Mouse (Mus musculus) cerebellum, adult (tissue): ENCODE data around the gene Dcaf10.
"Not testable (repeated sequence)": the region's sequence is repeated elsewhere in the genome, so short reads cannot be mapped to it uniquely, and the experiment has no call there.

ENCODE experiments used
- ATAC-seq: cut with Nextera tagmentation; 2 replicates; pipeline ENCODE4 v1.9.2; 2017; ENCODE audit warnings: mild to moderate bottlenecking, moderate library complexity, mixed read lengths; ENCODE audit not compliant: insufficient number of reproducible peaks, low FRiP score, low TSS enrichment

The Dcaf10 gene

GRCm38 (mm10) chr4:45392994-45393393 lies 51.1 kb downstream of the Dcaf10 start:
- no peak for ATAC-seq

DNA sequence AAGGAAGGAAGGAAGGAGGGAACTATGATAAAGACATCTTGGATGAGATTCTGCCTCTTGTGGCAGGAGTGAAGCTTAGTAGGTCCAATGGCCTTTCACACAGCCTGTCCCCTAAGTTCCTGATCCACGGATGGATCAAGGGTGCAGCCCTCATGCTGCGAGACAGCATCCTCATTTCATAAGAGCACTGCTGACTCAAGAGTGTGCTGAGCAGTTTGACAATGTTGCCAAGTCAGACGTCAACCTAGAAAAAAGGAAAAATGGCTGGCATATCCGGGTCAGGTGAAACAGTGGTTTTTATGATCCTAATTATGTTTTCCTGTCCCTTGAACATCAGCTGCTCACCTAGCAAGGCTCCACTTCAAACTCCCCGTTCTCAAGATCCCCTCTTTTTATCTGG lies 51.8 kb downstream of the Dcaf10 start:
- no peak for ATAC-seq

GRCm38 (mm10) chr4:45396211-45396610 lies 54.3 kb downstream of the Dcaf10 start:
- ATAC-seq: not testable (repeated sequence)

DNA sequence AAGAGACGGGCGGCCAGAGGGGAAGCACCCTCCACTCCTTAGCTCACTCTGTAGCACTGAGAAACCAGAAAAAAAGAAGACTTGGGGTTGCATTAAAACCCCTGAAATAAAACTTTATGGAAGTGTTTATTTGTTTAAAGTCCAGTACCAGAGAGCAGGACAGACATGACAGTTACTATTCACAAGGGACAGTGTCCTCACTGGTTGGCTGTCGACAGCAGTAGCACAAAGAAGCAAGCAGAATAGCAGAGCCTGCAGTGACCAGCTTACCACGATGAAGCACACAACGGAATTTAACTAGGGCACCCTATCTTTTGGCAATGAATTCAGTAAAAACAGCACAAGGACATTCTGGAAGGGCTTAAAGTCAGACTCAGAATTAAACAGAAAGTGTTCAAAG lies 56.4 kb downstream of the Dcaf10 start:
- ATAC-seq: not testable (repeated sequence)

GRCm38 (mm10) chr4:45399421-45400210 lies 57.7 kb downstream of the Dcaf10 start:
- no peak for ATAC-seq

GRCm38 (mm10) chr4:45402281-45402680 lies 60.4 kb downstream of the Dcaf10 start:
- ATAC-seq: no peak

DNA sequence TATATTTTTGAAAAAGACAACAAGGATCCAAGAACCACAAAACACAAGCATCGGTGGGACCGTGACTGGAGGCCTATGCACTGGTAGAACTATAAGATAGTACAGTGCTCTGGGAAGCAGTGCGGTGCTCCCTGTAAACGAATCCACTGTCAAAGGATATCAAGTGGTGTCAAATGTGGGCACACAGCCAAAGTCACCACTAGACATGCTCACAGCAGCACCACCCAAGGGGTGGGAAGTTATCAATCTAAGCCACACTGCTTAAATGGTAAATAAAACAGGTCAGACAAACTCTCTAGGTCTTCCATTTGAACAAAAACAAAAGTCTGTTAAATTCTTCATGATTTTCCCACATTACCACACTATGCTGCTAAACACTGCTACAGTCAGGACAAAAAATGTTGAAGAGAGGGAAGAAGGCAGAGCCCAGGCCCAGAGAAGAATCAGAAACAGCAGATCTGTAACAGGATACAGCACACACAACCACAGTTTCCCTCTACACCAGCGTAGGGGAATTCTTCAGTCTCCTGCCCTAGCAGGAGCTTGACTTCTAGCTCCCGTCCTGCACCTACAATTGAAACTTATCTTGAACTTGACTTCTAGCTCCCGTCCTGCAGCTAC lies 61.1 kb downstream of the Dcaf10 start:
- no peak for ATAC-seq

GRCm38 (mm10) chr4:45403499-45403878 lies 61.6 kb downstream of the Dcaf10 start:
- no peak for ATAC-seq

DNA sequence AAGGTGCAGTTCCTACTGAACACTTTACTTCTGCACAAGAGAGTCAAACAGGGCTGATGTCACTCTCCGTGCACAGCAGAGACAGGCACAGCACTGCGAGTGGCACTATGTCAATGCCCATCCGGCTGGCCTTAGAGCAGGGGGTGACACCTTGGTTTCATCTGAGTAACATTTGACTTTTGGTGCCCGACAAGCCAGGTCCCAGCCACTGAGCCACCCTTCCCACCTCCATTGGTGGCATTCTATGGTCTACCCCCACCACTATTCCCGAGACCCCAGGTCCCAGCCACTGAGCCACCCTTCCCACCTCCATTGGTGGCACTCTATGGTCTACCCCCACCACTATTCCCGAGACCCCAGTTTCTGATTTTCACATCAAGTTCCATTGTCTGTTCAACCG lies 62.2 kb downstream of the Dcaf10 start:
- ATAC-seq: no peak

- ATAC-seq: no peak
Observed at GRCm38 (mm10) chr4:45405315-45405714, 63.4 kb downstream of the Dcaf10 start.

- ATAC-seq: no peak
Observed at GRCm38 (mm10) chr4:45406397-45406796, 64.5 kb downstream of the Dcaf10 start.

GRCm38 (mm10) chr4:45407001-45407702 lies 65.3 kb downstream of the Dcaf10 start:
- ATAC-seq: no peak

DNA sequence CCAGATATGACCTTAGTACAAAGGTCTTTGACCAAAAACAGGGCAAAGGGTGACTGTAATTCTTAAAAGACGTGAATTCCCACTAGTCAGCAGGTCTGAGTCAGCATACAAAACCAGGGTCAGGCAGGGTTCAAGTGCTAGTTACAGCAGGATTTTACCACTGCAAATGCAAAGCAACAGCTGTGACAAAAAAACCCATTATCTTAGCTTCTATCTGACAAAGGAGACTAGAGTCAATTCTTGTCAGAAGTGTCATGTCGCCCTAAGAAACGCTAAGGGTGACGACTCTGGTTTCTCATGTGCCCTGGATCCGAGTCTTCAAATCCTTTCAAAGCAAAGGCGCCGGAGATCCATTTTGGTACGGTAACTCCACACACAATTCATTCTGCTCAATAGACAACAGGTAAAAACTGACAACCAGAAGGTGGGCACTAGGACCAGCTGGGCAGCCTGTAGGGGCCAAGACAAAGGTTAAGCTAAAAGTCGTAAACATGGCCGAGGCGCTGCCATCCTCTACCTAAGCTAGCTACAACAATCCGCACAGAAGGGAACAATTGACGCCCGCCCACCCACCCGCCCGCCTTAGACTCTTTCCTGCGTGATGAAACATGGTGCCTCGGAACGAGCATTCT lies 65.9 kb downstream of the Dcaf10 start:
- no peak for ATAC-seq

DNA sequence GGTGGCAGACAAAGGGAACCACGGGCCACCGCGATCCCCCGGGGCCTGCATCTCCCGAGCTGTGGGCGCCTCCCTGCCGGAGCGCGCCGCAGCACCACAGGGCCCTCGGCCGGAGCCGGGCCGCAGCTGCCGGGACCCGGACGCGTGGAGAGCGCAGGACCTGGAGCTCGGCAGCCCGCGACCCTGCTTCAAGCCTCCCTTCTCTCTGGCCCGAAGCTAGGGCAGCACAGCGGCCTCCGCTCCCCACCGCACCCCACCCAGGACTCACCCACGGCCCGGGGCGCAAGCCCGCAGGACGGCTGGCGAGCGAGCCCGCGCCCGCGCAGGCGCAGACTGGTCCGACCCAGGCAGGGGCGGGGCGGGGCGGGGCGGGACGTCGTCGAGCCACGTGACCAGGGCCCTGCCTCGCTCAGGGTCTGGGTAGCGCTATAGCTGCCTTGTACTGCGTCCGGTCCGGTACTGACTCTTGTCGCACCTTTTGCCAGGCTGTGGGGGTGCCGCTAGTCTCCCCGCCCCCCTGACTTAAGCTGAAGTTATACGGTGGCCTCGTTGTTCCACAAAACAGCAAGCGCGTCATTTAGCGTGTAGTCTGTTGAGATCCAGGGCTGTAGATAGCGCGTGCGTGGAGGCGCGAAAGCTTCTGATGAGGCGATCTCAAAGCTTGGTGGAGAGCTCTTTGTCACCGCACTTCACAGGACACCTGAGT lies 66.7 kb downstream of the Dcaf10 start, which contains the start of gene Slc25a51:
TSS of gene Slc25a51 (minus strand) at position 340 of the 706 bp plus-strand sequence.
- ATAC-seq: peak; percentile 89

- ATAC-seq: peak; percentile 41; the same call in 1 of the 2 replicates
Observed at GRCm38 (mm10) chr4:45409270-45409669, 67.4 kb downstream of the Dcaf10 start.

DNA sequence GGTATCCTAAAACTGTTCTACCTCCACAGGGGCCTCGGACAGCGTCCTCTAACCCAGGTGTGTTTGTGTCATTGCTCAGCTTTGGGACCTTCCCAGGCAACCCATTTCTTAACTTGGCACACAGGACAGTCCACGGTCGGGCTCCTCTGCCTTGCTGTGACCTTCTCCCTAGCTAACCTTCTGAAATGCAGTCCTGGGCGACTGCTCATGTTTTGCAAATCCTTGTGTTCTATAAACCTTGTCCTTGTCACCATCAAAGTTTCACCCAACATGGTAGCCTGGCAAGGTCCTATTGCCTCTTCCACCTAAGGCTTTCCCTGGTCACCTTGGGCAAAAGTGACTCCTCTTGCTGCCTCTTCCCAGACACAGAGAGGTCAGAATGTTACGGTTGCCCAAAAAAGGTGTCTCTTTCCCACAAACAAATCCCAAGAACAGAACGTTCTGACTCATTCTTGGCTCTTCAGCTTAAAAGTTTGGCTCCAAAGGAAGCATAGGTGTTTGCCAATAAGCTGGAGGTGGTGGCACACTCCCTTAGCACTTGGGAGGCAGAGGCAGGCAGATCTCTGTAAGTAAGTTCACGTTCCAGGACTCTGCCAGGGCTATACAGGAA lies 69.4 kb downstream of the Dcaf10 start:
- no peak for ATAC-seq

GRCm38 (mm10) chr4:45412433-45413192 lies 70.7 kb downstream of the Dcaf10 start:
- no peak for ATAC-seq

- ATAC-seq: no peak
Observed at GRCm38 (mm10) chr4:45413674-45414338, 71.9 kb downstream of the Dcaf10 start.

- no peak for ATAC-seq
Observed at GRCm38 (mm10) chr4:45416314-45416713, 74.4 kb downstream of the Dcaf10 start.
